Mouse (Mus musculus) adrenal gland, adult 18-20 months (tissue): Measurements from ENCODE around the gene Efcab2. TPM values are rescaled to one million over a fixed set of nuclear protein-coding genes. Genes with fewer than 3 reads are reported as not detected.

Source experiments
- DNase-seq, 2 experiments: peaks; one replicate each; pipeline ENCODE4 v3.0.0; 2021 to 2022; ENCODE audit warnings: low spot score in 2 of 2
- long read RNA-seq, 2 experiments: library from polyadenylated mRNA; stranded (forward); transcript quantifications; one replicate each; pipeline ENCODE4 v2.0.0; 2021
- total RNA-seq, 2 experiments: library from RNA; stranded (reverse); gene quantifications; 1 replicate in 1 of 2; 2 replicates in 1 of 2; pipeline ENCODE4 v1.2.3; 2021

Gene Efcab2
- total RNA-seq, result 1 to 10 TPM; 2.3 to 4.6 TPM
- long read RNA-seq, experiment 1, partial matches to known transcripts, result 0 of 3 reads
- long read RNA-seq, experiment 1, other reads (novel, unspliced or antisense), result 1 of 3 reads
- long read RNA-seq, experiment 2, transcript Efcab2-201 (7 exons, 3,580 nt), result major isoform, 8 of 9 reads
- long read RNA-seq, experiment 2, partial matches to known transcripts, result 0 of 9 reads
- long read RNA-seq, experiment 2, other reads (novel, unspliced or antisense), result 1 of 9 reads

- DNase-seq, result peak; percentile 86 to 91
Observed at GRCm38 (mm10) chr1:178405951-178406711, at the start of gene Efcab2. Gene Efcab2, plus strand, starts transcription at chr1:178406085.

GRCm38 (mm10) chr1:178357776-178358710 lies 47.8 kb upstream of the Efcab2 start:
- DNase-seq, result no peak

- no peak for DNase-seq
Observed at GRCm38 (mm10) chr1:178360264-178360663, 45.6 kb upstream of the Efcab2 start.

DNA sequence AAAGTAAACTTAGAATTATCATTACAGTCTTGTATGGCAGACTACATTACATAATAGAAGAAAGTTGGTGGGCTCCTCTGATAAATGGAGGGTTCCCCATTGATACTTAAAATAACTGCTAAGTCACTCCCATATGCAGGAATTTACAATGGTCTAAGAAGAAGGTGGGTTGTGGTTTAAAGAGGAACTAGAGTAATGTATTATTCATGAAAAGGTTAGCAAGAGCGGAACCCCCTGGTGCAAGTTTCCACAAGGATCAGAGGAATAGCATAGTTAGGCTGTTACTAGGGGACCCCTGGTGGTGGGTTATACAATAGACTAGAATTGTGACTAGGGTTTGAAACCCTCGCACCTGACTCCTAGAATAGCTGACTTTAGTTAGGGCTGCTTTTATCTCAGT lies 45.2 kb upstream of the Efcab2 start:
- DNase-seq, result no peak

DNA sequence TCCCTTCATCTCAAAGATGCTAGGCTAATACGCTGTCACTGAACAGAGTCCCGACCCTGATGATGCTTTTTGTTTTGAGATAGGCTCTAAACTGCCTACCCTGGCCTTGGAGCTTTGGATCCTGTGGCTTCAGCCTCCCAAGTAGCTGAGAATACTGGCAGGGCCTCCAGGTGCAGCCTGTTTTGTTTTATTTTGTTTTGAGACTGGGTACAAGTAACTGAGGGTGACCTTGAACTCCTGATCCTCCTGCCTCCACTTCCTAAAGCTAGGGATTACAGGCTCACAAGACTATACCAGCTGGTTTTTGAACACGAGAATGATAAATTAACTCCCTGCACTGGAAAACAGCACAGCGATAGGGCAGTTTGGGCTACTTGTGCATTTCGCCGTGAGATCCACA lies 40.7 kb upstream of the Efcab2 start:
- DNase-seq, result no peak

GRCm38 (mm10) chr1:178368121-178368520 lies 37.8 kb upstream of the Efcab2 start:
- peak; percentile 25 to 33 for DNase-seq

- DNase-seq, result peak; percentile 86 to 89
Observed at GRCm38 (mm10) chr1:178368548-178369271, 37.2 kb upstream of the Efcab2 start.

GRCm38 (mm10) chr1:178369272-178369651 lies 36.6 kb upstream of the Efcab2 start:
- peak in 1 of 2 experiments; percentile 36 for DNase-seq

DNA sequence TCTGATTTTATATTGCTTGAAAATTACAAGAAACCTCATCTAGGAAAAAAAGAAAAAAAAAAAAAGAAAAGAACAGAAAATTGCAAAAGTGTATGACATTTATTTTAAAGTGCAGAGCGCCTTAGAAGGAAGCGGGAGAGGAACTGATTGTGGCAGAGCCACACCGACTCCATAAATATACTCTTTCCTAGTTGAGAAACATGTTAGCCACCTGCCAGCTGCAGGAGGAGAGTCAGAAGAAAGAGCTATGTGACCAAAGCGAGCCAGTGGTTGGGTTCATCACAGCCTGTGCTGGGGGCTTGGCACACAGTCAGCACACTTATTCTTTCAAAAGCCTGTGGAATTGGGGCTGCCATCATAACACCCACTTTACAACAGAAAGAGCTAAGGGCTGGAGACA lies 33.2 kb upstream of the Efcab2 start:
- no peak for DNase-seq

DNA sequence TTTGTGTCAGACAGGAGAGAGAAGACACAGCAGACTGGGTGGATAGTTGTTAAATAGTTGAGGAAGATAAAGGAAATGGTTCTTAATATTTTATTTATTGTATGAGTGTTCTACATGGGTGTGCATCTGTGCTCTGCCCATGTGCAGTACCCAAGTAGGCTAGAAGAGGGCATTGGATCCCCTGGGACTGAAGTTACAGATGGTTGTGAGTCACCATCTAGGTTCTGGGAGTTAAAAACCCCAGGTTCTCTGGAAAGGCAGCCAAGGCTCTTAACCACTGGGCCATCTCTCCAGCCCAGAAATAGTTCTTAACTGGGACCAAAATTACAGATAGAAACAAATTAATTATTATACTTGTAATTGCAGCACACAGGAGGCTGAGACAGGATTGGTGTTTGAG lies 30.5 kb upstream of the Efcab2 start:
- no peak for DNase-seq

- no peak for DNase-seq
Observed at GRCm38 (mm10) chr1:178376061-178376460, 29.8 kb upstream of the Efcab2 start.

DNA sequence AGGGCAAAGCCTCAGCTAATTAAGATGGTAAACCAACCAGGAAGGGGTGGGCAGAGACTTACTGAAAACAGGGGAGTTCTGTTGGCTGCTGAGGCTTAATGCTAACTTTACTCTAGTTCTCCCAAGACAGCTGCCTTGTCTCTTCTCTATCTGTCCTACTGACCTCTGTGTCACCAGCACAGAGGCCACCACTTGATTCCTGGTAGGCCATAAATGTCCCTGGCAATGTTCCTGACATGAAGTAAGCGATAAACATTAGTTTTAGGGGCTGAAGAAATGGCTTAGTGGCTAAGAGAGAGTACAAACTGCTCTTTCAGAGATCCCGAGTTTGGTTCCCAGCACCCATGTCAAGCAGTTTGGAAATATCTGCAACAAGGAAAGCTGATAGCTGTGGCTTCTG lies 29.0 kb upstream of the Efcab2 start:
- DNase-seq, result no peak

GRCm38 (mm10) chr1:178378115-178378514 lies 27.8 kb upstream of the Efcab2 start:
- no peak for DNase-seq

- no peak for DNase-seq
Observed at GRCm38 (mm10) chr1:178379224-178379623, 26.7 kb upstream of the Efcab2 start.

DNA sequence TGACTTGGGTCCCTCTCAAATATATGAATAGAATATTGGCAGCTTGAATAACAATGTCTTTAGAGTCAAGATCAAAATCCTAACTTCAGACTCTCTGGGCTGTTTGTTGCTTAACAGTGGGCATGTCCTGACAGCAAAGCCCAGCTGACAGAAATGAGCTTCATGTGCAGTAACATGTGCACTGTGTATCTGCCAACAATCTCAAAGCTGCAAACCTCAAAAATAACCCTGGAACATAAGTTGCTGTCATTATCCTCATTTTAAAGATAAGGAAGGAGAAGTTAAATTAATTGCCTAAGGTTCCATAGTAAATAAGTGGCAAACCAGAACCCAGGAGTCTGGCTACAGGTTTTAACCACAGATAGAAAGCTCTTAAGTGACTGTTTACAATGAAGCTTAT lies 23.7 kb upstream of the Efcab2 start:
- DNase-seq, result no peak

DNA sequence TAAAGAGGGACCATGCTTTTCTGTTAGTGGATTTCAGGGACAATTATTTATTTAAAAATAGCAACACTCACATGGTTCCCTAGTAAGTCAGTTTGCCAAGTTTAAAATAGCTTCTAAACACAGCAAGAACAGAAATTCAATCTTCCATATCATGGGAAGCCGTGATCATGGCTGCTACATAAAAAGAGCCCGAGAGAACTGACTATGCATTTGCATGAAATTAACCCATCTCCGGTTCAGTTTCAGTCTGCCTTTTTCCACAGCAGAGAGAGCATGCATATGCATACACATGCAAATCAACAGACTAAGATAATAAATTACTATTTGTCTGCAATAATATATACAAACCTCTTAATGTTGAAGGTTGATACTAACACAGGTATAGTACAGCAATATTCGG lies 17.1 kb upstream of the Efcab2 start:
- no peak for DNase-seq

- no peak for DNase-seq
Observed at GRCm38 (mm10) chr1:178389401-178389800, 16.5 kb upstream of the Efcab2 start.

- no peak for DNase-seq
Observed at GRCm38 (mm10) chr1:178392970-178393369, 12.9 kb upstream of the Efcab2 start.

DNA sequence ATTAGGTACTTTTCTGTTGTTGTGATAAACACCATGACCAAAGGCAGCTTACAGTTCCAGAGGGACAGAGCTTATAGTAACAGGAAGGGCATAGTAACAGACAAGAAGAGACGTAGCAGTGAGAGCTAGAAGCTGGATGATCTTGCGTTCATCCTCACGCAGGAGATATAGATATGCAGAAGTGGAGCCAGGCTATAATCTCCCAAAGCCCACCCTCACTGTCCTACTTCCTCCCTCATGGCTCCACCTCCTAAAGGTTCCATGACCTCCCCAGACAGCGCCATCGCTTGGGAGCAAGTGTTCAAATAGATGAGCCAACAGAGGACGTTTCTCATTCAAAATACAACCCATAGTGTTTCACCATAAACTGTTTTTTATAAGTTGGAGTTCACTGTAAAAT lies 10.8 kb upstream of the Efcab2 start:
- no peak for DNase-seq

DNA sequence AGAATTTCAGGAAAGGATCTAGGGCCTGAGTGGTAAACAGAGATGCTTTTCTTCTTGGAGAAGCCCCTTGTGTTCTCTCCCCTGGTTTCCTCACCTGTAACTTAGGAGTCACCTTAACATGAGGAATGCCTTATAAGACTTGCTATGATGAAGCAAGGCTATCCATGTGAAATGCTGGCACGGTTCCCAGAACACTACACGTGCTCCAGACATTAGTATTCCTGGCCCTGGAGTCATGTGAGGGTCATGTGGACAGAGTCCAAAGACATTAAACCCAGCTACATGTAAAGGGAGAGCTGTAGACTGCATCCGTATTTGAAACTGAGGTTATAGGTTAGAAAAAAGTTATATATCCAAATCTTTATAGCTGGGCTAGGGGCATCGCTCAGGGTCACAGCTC lies 9.5 kb upstream of the Efcab2 start:
- DNase-seq, result no peak

DNA sequence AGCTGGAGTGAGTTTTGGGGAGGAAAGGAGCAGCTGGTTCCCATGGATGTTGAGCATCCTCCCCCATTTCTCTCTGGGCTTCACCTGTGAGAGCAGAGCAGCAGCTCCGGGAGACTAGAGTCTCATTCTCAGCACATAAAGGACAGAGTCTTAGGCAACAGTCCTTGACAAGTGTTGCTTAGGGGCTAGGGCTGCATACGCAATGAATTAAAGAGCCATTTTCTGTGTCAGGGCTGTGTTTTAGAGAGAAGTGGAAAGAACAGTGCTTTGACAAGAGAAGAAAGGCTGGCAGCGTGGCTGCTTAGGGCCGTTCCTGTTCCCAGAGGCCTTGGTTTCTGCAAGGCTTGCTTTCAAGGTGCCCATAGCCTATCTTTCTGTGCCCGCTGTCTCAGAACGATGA lies 6.0 kb upstream of the Efcab2 start:
- no peak for DNase-seq
